Mouse (Mus musculus) forebrain, embryonic 13.5 days (tissue): ENCODE measurements at regions not wholly inside any gene's neighbourhood (a gene's known extent, or its start where the extent isn't known, plus 50 kb on each side); places are given as distances from the start of the nearest gene placed in this dataset.

Source experiments
- ATAC-seq: fragments of 200-750 bp; cut with Nextera tagmentation; 2 replicates; pipeline ENCODE4 v1.8.0; 2017
- H3K27ac ChIP-seq: fragments of 300-500 bp; sonication (generic); 2 replicates; pipeline ENCODE4 v1.5.1; 2015; ENCODE audit warnings: inconsistent platforms, mild to moderate bottlenecking, moderate library complexity
- H3K27me3 ChIP-seq: fragments of 300-500 bp; sonication (generic); 2 replicates; pipeline ENCODE4 v1.6.1; 2015; ENCODE audit warnings: mild to moderate bottlenecking, inconsistent platforms
- H3K36me3 ChIP-seq: fragments of 300-500 bp; sonication (generic); 2 replicates; pipeline ENCODE4 v1.6.1; 2015; ENCODE audit warnings: mild to moderate bottlenecking, inconsistent platforms; ENCODE audit not compliant: poor library complexity, severe bottlenecking
- H3K4me1 ChIP-seq: fragments of 300-500 bp; sonication (generic); 2 replicates; pipeline ENCODE4 v1.6.1; 2015; ENCODE audit warnings: inconsistent platforms
- H3K4me2 ChIP-seq: fragments of 300-500 bp; sonication (generic); 2 replicates; pipeline ENCODE4 v1.6.1; 2015; ENCODE audit warnings: inconsistent platforms, mild to moderate bottlenecking, moderate library complexity
- H3K4me3 ChIP-seq: fragments of 300-500 bp; sonication (generic); 2 replicates; pipeline ENCODE4 v1.5.1; 2015; ENCODE audit warnings: mild to moderate bottlenecking, inconsistent platforms
- H3K9ac ChIP-seq: fragments of 300-500 bp; sonication (generic); 2 replicates; pipeline ENCODE4 v1.6.1; 2015; ENCODE audit warnings: mild to moderate bottlenecking, inconsistent platforms
- H3K9me3 ChIP-seq: fragments of 300-500 bp; sonication (generic); replicated peaks from 2 replicates; pipeline ENCODE4 v1.6.1; 2016; ENCODE audit warnings: inconsistent platforms
- WGBS: fragments of 180-500 bp; shearing (Covaris S2); methylation state at CpG from one replicate; pipeline ENCODE4 v1.1.7; 2015; 5-methylcytosine and 5-hydroxymethylcytosine counted together

DNA sequence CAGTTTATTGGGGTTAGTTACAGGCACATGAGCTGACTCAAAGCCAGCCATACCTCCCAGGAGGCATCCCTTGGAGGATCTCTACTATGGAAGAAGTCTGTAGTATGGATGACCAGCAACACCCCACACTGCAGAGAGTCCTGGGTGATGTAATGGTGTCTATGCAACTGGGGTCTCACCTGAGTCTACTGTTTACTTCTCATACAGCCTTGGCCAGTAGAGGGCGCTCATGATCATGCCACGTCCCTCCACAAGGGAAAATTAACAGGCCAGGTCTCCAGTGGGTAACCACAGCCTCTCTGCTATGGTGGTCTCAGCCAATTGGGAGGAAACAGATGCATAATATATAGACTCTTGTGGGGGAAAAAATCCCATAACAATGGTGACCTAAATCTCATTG is 111.7 kb downstream of the Cdh26 start:
- Histone ChIP-seq H3K4me3 (no peak overlapping the region), H3K9me3 (no peaks in the 10 kb centered on the region), H3K4me2 (no peak overlapping the region), H3K27ac (no peak overlapping the region), H3K9ac (no peak overlapping the region), H3K27me3 (no peaks in the 10 kb centered on the region), H3K36me3 (no peaks in the 10 kb centered on the region), H3K4me1 (peaks cover 5% of the 10 kb centered on the region; the same call in 1 of the 2 replicates)
- WGBS: 27% methylated on average over 2 of the region's 2 CpGs
- ATAC-seq: no peak

DNA sequence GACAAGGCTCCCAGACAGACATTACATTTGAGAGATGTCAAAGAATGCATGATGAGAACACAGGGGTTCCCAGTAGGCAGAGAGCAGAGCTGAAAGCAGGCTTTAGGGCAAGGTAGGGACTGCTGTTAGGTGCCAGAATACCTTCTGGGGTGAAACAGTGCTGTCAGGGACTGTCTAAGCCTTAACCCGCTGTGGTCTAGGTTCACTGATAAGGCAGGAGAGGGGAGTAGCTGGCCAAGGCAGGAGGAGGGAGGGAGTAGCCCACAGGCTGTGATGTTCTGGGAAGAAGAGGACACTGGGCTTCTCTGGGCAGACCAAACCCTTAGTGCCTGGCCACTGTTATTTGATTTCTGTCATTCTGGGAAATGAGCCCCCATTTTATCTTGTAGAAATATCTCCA is 114.1 kb downstream of the Cdh26 start:
- H3K4me3 ChIP-seq: no peak overlapping the region
- peaks cover 5% of the 10 kb centered on the region; the same call in 1 of the 2 replicates for H3K4me1 ChIP-seq
- H3K36me3 ChIP-seq: no peaks in the 10 kb centered on the region
- no peak overlapping the region for H3K4me2 ChIP-seq
- H3K9me3 ChIP-seq: no peaks in the 10 kb centered on the region
- no peak overlapping the region for H3K27ac ChIP-seq
- no peak for ATAC-seq
- 81% methylated on average over 1 of the region's 1 CpGs for WGBS
- no peaks in the 10 kb centered on the region for H3K27me3 ChIP-seq
- H3K9ac ChIP-seq: no peak overlapping the region

GRCm38 (mm10) chr2:178545601-178546352 is 115.4 kb downstream of the Cdh26 start:
- 65% methylated on average over 15 of the region's 15 CpGs for WGBS
- Histone ChIP-seq H3K9ac (no peak overlapping the region), H3K9me3 (no peaks in the 10 kb centered on the region), H3K27ac (no peak overlapping the region), H3K36me3 (no peaks in the 10 kb centered on the region), H3K27me3 (no peaks in the 10 kb centered on the region), H3K4me2 (no peak overlapping the region), H3K4me1 (peaks cover 5% of the 10 kb centered on the region; the same call in 1 of the 2 replicates), H3K4me3 (no peak overlapping the region)
- no peak for ATAC-seq

DNA sequence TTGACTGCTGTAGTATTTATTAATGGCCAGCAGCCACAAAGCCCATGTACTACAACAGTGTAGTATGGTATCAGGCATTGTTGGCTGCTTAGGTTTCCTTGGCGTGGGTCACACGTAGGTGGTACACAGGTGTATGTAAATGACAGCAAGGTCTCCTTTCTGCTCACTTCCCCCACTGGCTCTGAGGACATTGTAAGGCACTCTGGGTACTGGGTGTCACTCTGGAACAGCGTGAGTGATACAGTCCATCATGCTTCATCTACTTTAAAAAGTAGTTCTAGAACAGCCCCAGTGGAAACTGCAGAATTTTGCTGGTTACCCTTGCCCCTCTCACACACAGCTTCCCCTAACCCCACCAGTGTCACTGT is 116.0 kb downstream of the Cdh26 start:
- no peak for ATAC-seq
- H3K9me3 ChIP-seq: no peaks in the 10 kb centered on the region
- no peak overlapping the region for H3K4me3 ChIP-seq
- H3K4me1 ChIP-seq: peaks cover 5% of the 10 kb centered on the region; the same call in 1 of the 2 replicates
- no peaks in the 10 kb centered on the region for H3K36me3 ChIP-seq
- 84% methylated on average over 3 of the region's 3 CpGs for WGBS
- H3K27ac ChIP-seq: no peak overlapping the region
- H3K4me2 ChIP-seq: no peak overlapping the region
- H3K9ac ChIP-seq: no peak overlapping the region
- no peaks in the 10 kb centered on the region for H3K27me3 ChIP-seq

DNA sequence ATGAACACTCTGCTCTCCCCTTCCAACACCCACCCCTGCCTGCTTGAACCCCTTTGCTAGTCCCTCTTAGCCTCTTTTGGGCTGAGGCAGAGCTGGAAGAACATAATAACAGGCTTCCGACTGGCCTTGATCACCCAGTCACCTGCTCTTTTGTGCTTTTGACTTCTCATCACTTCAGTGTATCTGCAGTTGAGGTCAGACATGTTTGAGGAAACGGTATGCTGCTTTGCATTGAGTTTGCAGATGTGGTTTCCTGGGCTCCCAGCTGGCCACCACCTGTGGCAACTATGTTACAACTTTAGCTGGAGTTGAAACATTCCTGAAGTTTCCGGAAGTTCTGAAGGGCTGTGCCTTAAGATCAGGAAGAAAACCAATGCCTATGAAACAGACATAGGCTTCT is 116.6 kb downstream of the Cdh26 start:
- Histone ChIP-seq H3K4me2 (no peak overlapping the region), H3K36me3 (no peaks in the 10 kb centered on the region), H3K4me1 (peaks cover 5% of the 10 kb centered on the region; the same call in 1 of the 2 replicates), H3K9ac (no peak overlapping the region), H3K9me3 (no peaks in the 10 kb centered on the region), H3K27me3 (no peaks in the 10 kb centered on the region), H3K4me3 (no peak overlapping the region), H3K27ac (no peak overlapping the region)
- ATAC-seq: no peak
- 77% methylated on average over 3 of the region's 3 CpGs for WGBS

DNA sequence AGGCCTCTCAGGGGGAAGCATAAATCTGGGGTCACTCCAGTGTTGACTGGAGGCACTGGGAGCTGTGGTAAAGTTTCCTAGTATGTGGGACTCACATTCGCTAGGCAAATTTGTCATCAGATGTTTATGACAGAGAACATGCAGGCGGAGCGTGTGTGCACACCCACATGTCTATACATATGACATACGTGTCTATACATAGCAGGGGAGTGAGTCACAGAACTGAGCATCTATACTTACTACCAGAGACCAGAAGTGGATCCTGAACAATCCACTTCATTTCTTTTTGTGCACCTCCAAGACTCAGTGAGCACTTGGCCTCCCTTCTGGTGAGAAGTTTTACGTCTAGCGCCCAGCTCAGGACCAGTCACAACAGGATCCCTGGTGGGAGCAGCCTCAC is 118.6 kb downstream of the Cdh26 start:
- no peak overlapping the region for H3K4me2 ChIP-seq
- H3K9ac ChIP-seq: no peak overlapping the region
- H3K9me3 ChIP-seq: no peaks in the 10 kb centered on the region
- no peak for ATAC-seq
- H3K4me1 ChIP-seq: peaks cover 5% of the 10 kb centered on the region; the same call in 1 of the 2 replicates
- H3K27ac ChIP-seq: no peak overlapping the region
- no peaks in the 10 kb centered on the region for H3K36me3 ChIP-seq
- no peaks in the 10 kb centered on the region for H3K27me3 ChIP-seq
- H3K4me3 ChIP-seq: no peak overlapping the region
- WGBS: 88% methylated on average over 6 of the region's 6 CpGs

- no peak overlapping the region for H3K9ac ChIP-seq
- H3K27ac ChIP-seq: no peak overlapping the region
- no peaks in the 10 kb centered on the region for H3K36me3 ChIP-seq
- no peak overlapping the region for H3K4me3 ChIP-seq
- ATAC-seq: no peak
- H3K27me3 ChIP-seq: no peaks in the 10 kb centered on the region
- no peaks in the 10 kb centered on the region for H3K4me1 ChIP-seq
- 78% methylated on average over 4 of the region's 4 CpGs for WGBS
- no peaks in the 10 kb centered on the region for H3K9me3 ChIP-seq
- H3K4me2 ChIP-seq: no peak overlapping the region
These were observed 123.4 kb downstream of the Cdh26 start for GRCm38 (mm10) chr2:178553736-178554135.

DNA sequence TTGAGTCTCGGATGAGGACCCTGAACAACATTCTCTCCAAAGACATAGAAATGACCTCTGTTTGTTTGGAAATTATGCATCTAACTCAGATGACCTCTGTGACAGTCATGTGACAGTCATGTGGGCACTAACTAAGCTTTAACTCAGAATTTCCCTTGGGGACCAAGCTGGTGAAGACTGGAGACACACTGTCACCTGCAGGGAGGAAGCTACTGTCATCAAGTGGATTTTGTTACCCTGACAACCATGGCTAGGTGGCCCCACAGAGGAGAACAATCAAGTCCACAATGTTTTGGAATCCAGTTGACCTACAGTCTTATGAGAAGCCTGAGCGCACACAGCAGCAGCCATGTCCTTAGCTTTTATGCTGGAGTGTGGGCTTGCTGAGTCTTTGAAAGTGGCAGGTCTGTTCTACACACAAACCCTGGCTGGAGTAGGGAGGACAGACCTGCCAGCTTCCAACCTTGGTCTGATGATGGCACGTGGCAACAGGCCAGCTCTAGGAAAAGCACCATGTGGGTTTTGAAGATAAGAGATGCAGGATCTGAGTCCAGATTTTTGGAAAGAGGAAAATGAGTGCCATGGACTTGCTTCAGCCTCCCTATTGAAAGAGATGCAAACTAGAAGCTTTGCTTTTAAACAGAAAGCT is 125.5 kb downstream of the Cdh26 start:
- 67% methylated on average over 3 of the region's 3 CpGs for WGBS
- no peak overlapping the region for H3K4me2 ChIP-seq
- no peak for ATAC-seq
- H3K27me3 ChIP-seq: no peaks in the 10 kb centered on the region
- no peak overlapping the region for H3K4me3 ChIP-seq
- no peaks in the 10 kb centered on the region for H3K36me3 ChIP-seq
- H3K9ac ChIP-seq: no peak overlapping the region
- H3K27ac ChIP-seq: no peak overlapping the region
- no peaks in the 10 kb centered on the region for H3K4me1 ChIP-seq
- no peaks in the 10 kb centered on the region for H3K9me3 ChIP-seq

DNA sequence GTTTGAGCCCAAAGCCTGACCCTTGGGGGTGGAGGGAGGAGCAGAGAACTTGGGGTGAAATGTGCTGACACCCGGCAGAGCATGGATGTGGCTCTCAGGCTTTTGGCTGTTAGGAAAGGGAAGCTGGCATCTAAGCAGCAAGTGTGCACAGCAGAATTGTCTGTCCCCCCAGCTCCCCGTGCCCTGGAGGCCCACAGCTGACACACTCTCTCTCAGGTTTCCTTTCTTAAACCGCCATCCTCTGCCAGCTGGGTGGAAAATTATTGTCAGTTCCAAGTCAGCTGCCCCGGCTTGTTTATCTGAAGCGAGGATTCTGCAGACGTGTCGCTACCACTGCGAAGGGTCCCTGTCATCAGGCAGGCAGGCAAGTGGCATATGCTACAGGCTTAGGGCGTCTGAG is 127.6 kb downstream of the Cdh26 start:
- Histone ChIP-seq H3K4me1 (no peaks in the 10 kb centered on the region), H3K27me3 (no peaks in the 10 kb centered on the region), H3K9ac (no peak overlapping the region), H3K4me2 (no peak overlapping the region), H3K9me3 (no peaks in the 10 kb centered on the region), H3K27ac (no peak overlapping the region), H3K36me3 (no peaks in the 10 kb centered on the region), H3K4me3 (no peak overlapping the region)
- no peak for ATAC-seq
- 70% methylated on average over 9 of the region's 9 CpGs for WGBS

- no peak overlapping the region for H3K4me2 ChIP-seq
- no peak overlapping the region for H3K27ac ChIP-seq
- peaks cover 11% of the 10 kb centered on the region; the same call in 1 of the 2 replicates for H3K4me1 ChIP-seq
- WGBS: 93% methylated on average over 7 of the region's 7 CpGs
- H3K27me3 ChIP-seq: no peaks in the 10 kb centered on the region
- ATAC-seq: no peak
- no peak overlapping the region for H3K9ac ChIP-seq
- H3K4me3 ChIP-seq: no peak overlapping the region
- H3K36me3 ChIP-seq: no peaks in the 10 kb centered on the region
- H3K9me3 ChIP-seq: no peaks in the 10 kb centered on the region
These were observed 133.0 kb downstream of the Cdh26 start for GRCm38 (mm10) chr2:178563287-178563686.

GRCm38 (mm10) chr2:178565368-178565818 is 135.1 kb downstream of the Cdh26 start:
- H3K4me3 ChIP-seq: no peak overlapping the region
- H3K27me3 ChIP-seq: no peaks in the 10 kb centered on the region
- H3K4me2 ChIP-seq: no peak overlapping the region
- H3K27ac ChIP-seq: no peak overlapping the region
- H3K36me3 ChIP-seq: no peaks in the 10 kb centered on the region
- peaks cover 11% of the 10 kb centered on the region; the same call in 1 of the 2 replicates for H3K4me1 ChIP-seq
- 0 out of 2 replicates have a peak, but pooled peaks have one; percentile 45 for ATAC-seq
- WGBS: 68% methylated on average over 8 of the region's 8 CpGs
- H3K9ac ChIP-seq: no peak overlapping the region
- no peaks in the 10 kb centered on the region for H3K9me3 ChIP-seq

DNA sequence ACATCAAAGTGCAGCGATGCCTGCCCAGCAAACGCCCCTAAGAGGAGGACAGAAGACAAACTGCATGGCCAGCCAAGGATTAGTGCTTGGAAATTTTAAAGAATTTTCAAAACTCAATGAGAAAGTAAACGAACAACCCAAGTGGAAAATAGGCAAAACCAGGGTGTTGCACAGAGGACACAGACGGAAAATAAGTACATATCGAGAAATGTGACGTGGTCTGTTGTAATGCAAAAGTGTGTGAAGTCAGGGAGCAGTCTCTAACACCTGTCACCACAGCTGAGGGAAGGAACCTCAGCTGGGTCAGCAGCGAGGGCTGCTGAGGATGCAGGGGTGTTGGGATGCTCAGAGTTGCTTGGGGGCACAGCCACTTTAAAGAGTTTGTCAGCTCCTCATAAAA is 137.2 kb downstream of the Cdh26 start:
- WGBS: 76% methylated on average over 7 of the region's 7 CpGs
- H3K4me3 ChIP-seq: no peak overlapping the region
- no peak for ATAC-seq

More for the DNA sequence above, 137.2 kb downstream of the Cdh26 start:
- no peaks in the 10 kb centered on the region for H3K27me3 ChIP-seq
- no peak overlapping the region for H3K4me2 ChIP-seq
- no peaks in the 10 kb centered on the region for H3K36me3 ChIP-seq
- H3K4me1 ChIP-seq: peaks cover 11% of the 10 kb centered on the region; the same call in 1 of the 2 replicates
- H3K9ac ChIP-seq: no peak overlapping the region
- H3K9me3 ChIP-seq: no peaks in the 10 kb centered on the region
- no peak overlapping the region for H3K27ac ChIP-seq
